Mouse (Mus musculus): ENCODE data around the gene Klhl10.

GRCm38 (mm10) chr11:100421537-100421936, 20.2 kb upstream of the Klhl10 start:
- TF ChIP-seq CTCF (IDR thresholded peaks at IDR 0.05; ENCODE audit: extremely low read depth, insufficient read depth, insufficient read length, insufficient replicate concordance): no peak
- TF ChIP-seq POLR2A (IDR thresholded peaks at IDR 0.05; ENCODE audit: low read depth, low read length): no peak

Data from spleen, adult 2 months (tissue).